Mouse (Mus musculus) embryonic facial prominence, embryonic 14.5 days (tissue): ENCODE measurements at regions not wholly inside any gene's neighbourhood (a gene's known extent, or its start where the extent isn't known, plus 50 kb on each side); places are given as distances from the start of the nearest gene placed in this dataset.

Experiments used
- ATAC-seq: fragments of 200-750 bp; cut with Nextera tagmentation; 2 replicates; pipeline ENCODE4 v1.8.0; 2017; ENCODE audit warnings: low read depth, moderate number of reproducible peaks, moderate TSS enrichment
- DNase-seq: peaks from one replicate; pipeline ENCODE4 v3.0.0-alpha.2; 2015; ENCODE audit warnings: low spot score
- H3K27ac ChIP-seq: fragments of 300-500 bp; sonication (generic); replicated peaks from 2 replicates; pipeline ENCODE4 v1.5.1; 2014; ENCODE audit warnings: low read depth, mild to moderate bottlenecking, low read length, moderate library complexity
- H3K27me3 ChIP-seq: fragments of 300-500 bp; sonication (generic); replicated peaks from 2 replicates; pipeline ENCODE4 v1.6.1; 2014; ENCODE audit warnings: low read length; ENCODE audit not compliant: control insufficient read depth, insufficient read depth
- H3K36me3 ChIP-seq: fragments of 300-500 bp; sonication (generic); 2 replicates; pipeline ENCODE4 v1.6.1; 2014; ENCODE audit warnings: low read length, mixed read lengths; ENCODE audit not compliant: control insufficient read depth, insufficient read depth
- H3K4me1 ChIP-seq: fragments of 300-500 bp; sonication (generic); 2 replicates; pipeline ENCODE4 v1.6.1; 2014; ENCODE audit warnings: antibody characterized with exemption, low read length; ENCODE audit not compliant: control insufficient read depth, insufficient read depth
- H3K4me2 ChIP-seq: fragments of 300-500 bp; sonication (generic); 2 replicates; pipeline ENCODE4 v1.6.1; 2014; ENCODE audit warnings: low read depth, mild to moderate bottlenecking, low read length, moderate library complexity, mixed read lengths
- H3K4me3 ChIP-seq: fragments of 300-500 bp; sonication (generic); 2 replicates; pipeline ENCODE4 v1.5.1; 2014; ENCODE audit warnings: low read depth, mild to moderate bottlenecking, low read length
- H3K9ac ChIP-seq: fragments of 300-500 bp; sonication (generic); 2 replicates; pipeline ENCODE4 v1.6.1; 2014; ENCODE audit warnings: low read depth, mild to moderate bottlenecking, low read length, moderate library complexity, mixed read lengths
- H3K9me3 ChIP-seq: fragments of 300-500 bp; sonication (generic); 2 replicates; pipeline ENCODE4 v1.6.1; 2016; ENCODE audit warnings: low read length; ENCODE audit not compliant: control insufficient read depth
- WGBS: fragments of 180-500 bp; shearing (Covaris S2); extraction: QIAGEN DNeasy Blood & Tissue Kit; methylation state at CpG from one replicate; pipeline ENCODE4 v1.1.7; 2014; 5-methylcytosine and 5-hydroxymethylcytosine counted together

GRCm38 (mm10) chr17:45950533-45951164 lies 81.5 kb downstream of the Vegfa start:
- H3K27ac ChIP-seq = no peak overlapping the region
- no peaks in the 10 kb centered on the region for H3K27me3 ChIP-seq
- no peak for DNase-seq
- H3K4me3 ChIP-seq = no peak overlapping the region
- H3K4me2 ChIP-seq = no peak overlapping the region
- no peaks in the 10 kb centered on the region for H3K4me1 ChIP-seq
- ATAC-seq = no peak
- H3K9ac ChIP-seq = no peak overlapping the region
- no peaks in the 10 kb centered on the region for H3K36me3 ChIP-seq
- WGBS = 47% methylated on average over 9 of the region's 9 CpGs
- no peaks in the 10 kb centered on the region for H3K9me3 ChIP-seq

GRCm38 (mm10) chr17:45949141-45949540 lies 83.0 kb downstream of the Vegfa start:
- Histone ChIP-seq H3K9ac (no peak overlapping the region), H3K27me3 (no peaks in the 10 kb centered on the region), H3K4me1 (peaks cover 6% of the 10 kb centered on the region; the same call in 1 of the 2 replicates), H3K9me3 (no peaks in the 10 kb centered on the region), H3K4me2 (no peak overlapping the region), H3K4me3 (no peak overlapping the region), H3K36me3 (no peaks in the 10 kb centered on the region), H3K27ac (no peak overlapping the region)
- 81% methylated on average over 6 of the region's 6 CpGs for WGBS
- ATAC-seq (no peak), DNase-seq (no peak)

- DNase-seq (no peak), ATAC-seq (no peak)
- H3K27ac ChIP-seq = no peak overlapping the region
- no peak overlapping the region for H3K4me2 ChIP-seq
- no peaks in the 10 kb centered on the region for H3K9me3 ChIP-seq
- no peaks in the 10 kb centered on the region for H3K27me3 ChIP-seq
- H3K4me3 ChIP-seq = no peak overlapping the region
- H3K36me3 ChIP-seq = no peaks in the 10 kb centered on the region
- peaks cover 6% of the 10 kb centered on the region; the same call in 1 of the 2 replicates for H3K4me1 ChIP-seq
- WGBS = 68% methylated on average over 5 of the region's 5 CpGs
- no peak overlapping the region for H3K9ac ChIP-seq
Observed at GRCm38 (mm10) chr17:45948314-45948935, 83.7 kb downstream of the Vegfa start.

GRCm38 (mm10) chr17:45945005-45945404 lies 87.2 kb downstream of the Vegfa start:
- DNase-seq (no peak), ATAC-seq (no peak)
- Histone ChIP-seq H3K27ac (no peak overlapping the region), H3K9ac (no peak overlapping the region), H3K4me3 (no peak overlapping the region), H3K4me2 (no peak overlapping the region), H3K4me1 (peaks cover 6% of the 10 kb centered on the region; the same call in 1 of the 2 replicates), H3K36me3 (no peaks in the 10 kb centered on the region), H3K27me3 (no peaks in the 10 kb centered on the region), H3K9me3 (no peaks in the 10 kb centered on the region)
- WGBS = 80% methylated on average over 3 of the region's 3 CpGs

- Histone ChIP-seq H3K9ac (no peak overlapping the region), H3K27ac (no peak overlapping the region), H3K36me3 (no peaks in the 10 kb centered on the region), H3K27me3 (no peaks in the 10 kb centered on the region), H3K4me2 (no peak overlapping the region), H3K9me3 (no peaks in the 10 kb centered on the region), H3K4me1 (peaks cover 6% of the 10 kb centered on the region; the same call in 1 of the 2 replicates), H3K4me3 (no peak overlapping the region)
- no peak for ATAC-seq
- no peak for DNase-seq
- WGBS = 61% methylated on average over 6 of the region's 6 CpGs
Observed at GRCm38 (mm10) chr17:45943244-45943643, 88.9 kb downstream of the Vegfa start.

- H3K9ac ChIP-seq = no peak overlapping the region
- no peaks in the 10 kb centered on the region for H3K36me3 ChIP-seq
- H3K9me3 ChIP-seq = no peaks in the 10 kb centered on the region
- H3K27me3 ChIP-seq = no peaks in the 10 kb centered on the region
- DNase-seq = no peak
- WGBS = 67% methylated on average over 4 of the region's 4 CpGs
- ATAC-seq = no peak
- H3K4me3 ChIP-seq = no peak overlapping the region
- no peak overlapping the region for H3K4me2 ChIP-seq
- peaks cover 6% of the 10 kb centered on the region; the same call in 1 of the 2 replicates for H3K4me1 ChIP-seq
- no peak overlapping the region for H3K27ac ChIP-seq
Observed at GRCm38 (mm10) chr17:45941890-45942375, 90.2 kb downstream of the Vegfa start.

- peaks cover 4% of the 10 kb centered on the region; the same call in 1 of the 2 replicates for H3K4me1 ChIP-seq
- WGBS = 85% methylated on average over 16 of the region's 16 CpGs
- no peak overlapping the region for H3K4me3 ChIP-seq
- no peak overlapping the region for H3K27ac ChIP-seq
- H3K36me3 ChIP-seq = no peaks in the 10 kb centered on the region
- no peaks in the 10 kb centered on the region for H3K27me3 ChIP-seq
- no peaks in the 10 kb centered on the region for H3K9me3 ChIP-seq
- H3K4me2 ChIP-seq = no peak overlapping the region
- H3K9ac ChIP-seq = no peak overlapping the region
- DNase-seq = no peak
- no peak for ATAC-seq
Observed at GRCm38 (mm10) chr17:45940121-45940813, 91.9 kb downstream of the Vegfa start.

GRCm38 (mm10) chr17:45938284-45938683 lies 93.9 kb downstream of the Vegfa start:
- WGBS = 37% methylated on average over 1 of the region's 1 CpGs
- Histone ChIP-seq H3K36me3 (no peaks in the 10 kb centered on the region), H3K4me3 (no peak overlapping the region), H3K9ac (no peak overlapping the region), H3K4me2 (no peak overlapping the region), H3K9me3 (no peaks in the 10 kb centered on the region), H3K27ac (no peak overlapping the region), H3K27me3 (no peaks in the 10 kb centered on the region), H3K4me1 (peaks cover 8% of the 10 kb centered on the region; the same call in 1 of the 2 replicates)
- no peak for ATAC-seq
- DNase-seq = no peak
